Mouse (Mus musculus): ENCODE measurements around the gene Mknk2.

- no peak for TF ChIP-seq CTCF (IDR thresholded peaks at IDR 0.05; ENCODE audit: borderline replicate concordance, control insufficient read depth, extremely low read depth, insufficient read depth, low read length, poor library complexity)
- no peak for TF ChIP-seq POLR2A (IDR thresholded peaks at IDR 0.05; ENCODE audit: control insufficient read depth, extremely low read depth, insufficient read depth, low read length, poor library complexity)
Measured at GRCm38 (mm10) chr10:80698605-80699004, 20.7 kb upstream of the Mknk2 start.
